Mouse (Mus musculus) forebrain, embryonic 16.5 days (tissue): ENCODE measurements around the gene Hoxa11. TPM values are rescaled to one million over a fixed set of nuclear protein-coding genes. Genes with fewer than 3 reads are reported as not detected.

Source experiments
- ATAC-seq: fragments of 200-750 bp; cut with Nextera tagmentation; 2 replicates; pipeline ENCODE4 v1.8.0; 2017; ENCODE audit warnings: mild to moderate bottlenecking, moderate library complexity
- H3K27ac ChIP-seq: fragments of 300-500 bp; sonication (generic); 2 replicates; pipeline ENCODE4 v1.5.1; 2014; ENCODE audit warnings: low read length, control low read depth
- H3K27me3 ChIP-seq: fragments of 300-500 bp; sonication (generic); replicated peaks from 2 replicates; pipeline ENCODE4 v1.6.1; 2014; ENCODE audit warnings: low read length; ENCODE audit not compliant: control insufficient read depth, insufficient read depth
- H3K36me3 ChIP-seq: fragments of 300-500 bp; sonication (generic); 2 replicates; pipeline ENCODE4 v1.6.1; 2014; ENCODE audit not compliant: control insufficient read depth, insufficient read depth
- H3K4me1 ChIP-seq: fragments of 300-500 bp; sonication (generic); replicated peaks from 2 replicates; pipeline ENCODE4 v1.6.1; 2014; ENCODE audit warnings: low read length; ENCODE audit not compliant: control insufficient read depth, insufficient read depth
- H3K4me2 ChIP-seq: fragments of 300-500 bp; sonication (generic); 2 replicates; pipeline ENCODE4 v1.6.1; 2014; ENCODE audit warnings: mild to moderate bottlenecking, low read length, control low read depth
- H3K4me3 ChIP-seq: fragments of 300-500 bp; sonication (generic); replicated peaks from 2 replicates; pipeline ENCODE4 v1.5.1; 2014; ENCODE audit warnings: mild to moderate bottlenecking, low read length, control low read depth
- H3K9ac ChIP-seq: fragments of 300-500 bp; sonication (generic); replicated peaks from 2 replicates; pipeline ENCODE4 v1.6.1; 2014; ENCODE audit warnings: low read depth, low read length, control low read depth
- H3K9me3 ChIP-seq: fragments of 300-500 bp; sonication (generic); 2 replicates; pipeline ENCODE4 v1.6.1; 2016; ENCODE audit warnings: low read length; ENCODE audit not compliant: control insufficient read depth
- WGBS: fragments of 180-500 bp; shearing (Covaris S2); extraction: QIAGEN DNeasy Blood & Tissue Kit; methylation state at CpG from one replicate; pipeline ENCODE4 v1.1.7; 2014; 5-methylcytosine and 5-hydroxymethylcytosine counted together
- polyA plus RNA-seq: library from polyadenylated mRNA; unstranded; fragments of >200 nt; fragmentation: Nextera tagmentation; extraction: Ambion mirVana; gene quantifications from 2 replicates; pipeline ENCODE4 v1.2.1, GENCODE M21; 2015

Hoxa11 gene
- polyA plus RNA-seq, 1 experiment from 2014 or later, result not detected

GRCm38 (mm10) chr6:52275563-52276280 lies 30.1 kb upstream of the Hoxa11 start:
- Histone ChIP-seq H3K36me3 (no peaks in the 10 kb centered on the region), H3K9ac (no peak overlapping the region), H3K4me2 (no peak overlapping the region), H3K4me1 (no peaks in the 10 kb centered on the region), H3K9me3 (no peaks in the 10 kb centered on the region), H3K27ac (no peak overlapping the region), H3K27me3 (peaks cover 89% of the 10 kb centered on the region), H3K4me3 (no peak overlapping the region)
- ATAC-seq, result no peak
- 4% methylated on average over 8 of the region's 8 CpGs for whole genome bisulfite sequencing

DNA sequence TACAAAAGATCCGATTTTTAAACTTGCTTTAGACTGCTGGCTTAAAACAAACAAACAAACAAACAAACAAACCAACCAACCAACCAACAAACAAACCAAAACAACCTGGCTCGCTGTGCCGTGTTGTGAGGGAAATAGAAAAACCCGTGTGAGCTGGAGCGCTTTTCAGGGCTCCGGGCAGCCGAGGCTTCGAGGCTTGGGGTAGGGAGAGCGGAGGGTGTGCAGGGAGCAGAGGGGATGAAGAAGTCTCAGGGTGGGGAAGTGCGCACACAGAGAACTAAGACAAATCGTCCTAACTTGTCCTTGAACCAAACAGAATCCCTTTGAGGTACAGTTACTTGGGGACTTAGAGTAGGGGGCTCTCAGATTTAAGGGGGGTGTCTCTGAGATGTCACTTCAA lies 29.0 kb upstream of the Hoxa11 start:
- H3K27me3 ChIP-seq, result peaks cover 93% of the 10 kb centered on the region
- H3K9ac ChIP-seq, result no peak overlapping the region
- no peak overlapping the region for H3K4me2 ChIP-seq
- no peak overlapping the region for H3K27ac ChIP-seq
- ATAC-seq, result no peak
- H3K36me3 ChIP-seq, result no peaks in the 10 kb centered on the region
- H3K4me1 ChIP-seq, result no peaks in the 10 kb centered on the region
- 2% methylated on average over 11 of the region's 11 CpGs for WGBS
- H3K9me3 ChIP-seq, result no peaks in the 10 kb centered on the region
- no peak overlapping the region for H3K4me3 ChIP-seq

DNA sequence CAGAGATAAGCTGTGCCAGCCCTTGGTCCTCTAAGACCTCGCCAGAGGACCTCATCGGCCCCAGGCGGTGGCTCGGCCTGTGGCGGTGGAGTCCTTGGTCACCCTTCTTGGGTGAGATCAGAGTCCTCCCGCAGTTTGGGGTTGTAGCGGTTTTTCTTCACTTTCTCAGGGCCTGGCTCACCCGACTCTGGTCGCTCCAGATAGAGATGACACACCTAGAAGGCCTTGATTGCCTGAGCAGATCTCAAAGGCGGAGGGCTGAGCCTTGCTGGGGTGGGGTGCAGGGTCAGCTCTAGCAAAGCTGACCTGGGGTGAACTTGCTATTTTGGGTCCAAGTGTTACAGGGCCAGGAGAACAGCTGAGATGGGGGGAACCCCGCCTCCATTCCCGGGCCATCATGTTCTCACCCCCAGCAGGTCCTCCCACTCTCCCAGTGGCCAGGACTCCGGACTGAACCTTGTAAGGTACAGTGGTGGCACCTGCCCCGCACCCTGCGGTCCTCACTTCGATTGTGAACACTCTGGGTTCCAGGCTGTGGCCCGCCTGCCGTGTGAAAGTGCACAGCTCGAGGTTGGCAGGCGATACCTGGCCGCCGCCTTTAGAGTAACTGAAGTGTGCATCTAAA lies 28.2 kb upstream of the Hoxa11 start:
- Histone ChIP-seq H3K9ac (no peak overlapping the region), H3K9me3 (no peaks in the 10 kb centered on the region), H3K4me2 (no peak overlapping the region), H3K27ac (no peak overlapping the region), H3K4me3 (no peak overlapping the region), H3K36me3 (no peaks in the 10 kb centered on the region), H3K27me3 (peaks cover 93% of the 10 kb centered on the region), H3K4me1 (no peaks in the 10 kb centered on the region)
- 1% methylated on average over 22 of the region's 22 CpGs for WGBS
- no peak for ATAC-seq

DNA sequence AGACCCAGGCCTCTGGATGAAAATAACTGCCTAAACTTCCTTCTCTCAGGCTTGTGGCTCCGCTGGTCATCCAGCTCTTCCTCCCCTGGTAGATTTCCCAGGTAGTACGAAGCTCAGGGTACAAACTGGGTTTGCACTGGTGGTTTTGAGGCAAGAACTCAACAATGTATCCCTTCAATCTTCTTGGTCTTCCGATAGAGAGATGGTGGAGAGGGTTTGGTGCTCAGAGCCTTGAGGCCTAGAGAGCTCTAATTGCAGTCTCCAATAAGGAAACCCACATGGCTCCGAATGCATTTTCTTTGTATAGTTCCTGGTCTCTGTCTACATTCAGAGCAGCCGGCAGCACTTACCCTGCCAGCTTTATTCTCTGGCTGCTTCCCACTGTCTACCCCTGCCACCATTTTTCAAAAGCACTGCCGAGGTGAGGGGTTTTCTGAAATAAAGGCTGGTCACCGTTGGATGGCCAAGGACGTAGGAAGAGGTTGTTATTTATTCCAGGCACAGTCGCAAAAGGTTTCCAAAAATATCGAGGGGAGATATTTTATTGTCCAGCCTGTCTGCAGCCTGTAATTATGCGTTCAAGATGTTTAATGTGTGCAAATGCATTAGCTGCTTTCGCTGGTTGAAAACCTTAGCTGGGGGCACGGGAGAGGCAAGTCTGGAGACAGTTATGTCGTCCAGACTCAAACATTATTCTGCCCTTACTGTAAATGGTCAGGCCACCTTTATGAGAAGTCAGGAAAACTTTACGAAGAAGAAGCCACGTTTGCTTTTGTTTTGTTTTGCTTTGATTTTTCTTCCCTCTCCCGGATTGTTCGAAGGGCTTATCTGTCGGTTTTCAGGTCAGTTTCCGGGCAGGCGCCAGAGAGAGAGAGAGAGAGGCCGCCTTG lies 27.4 kb upstream of the Hoxa11 start:
- no peaks in the 10 kb centered on the region for H3K4me1 ChIP-seq
- no peak for ATAC-seq
- no peak overlapping the region for H3K4me2 ChIP-seq
- peaks cover 95% of the 10 kb centered on the region for H3K27me3 ChIP-seq
- H3K9ac ChIP-seq, result no peak overlapping the region
- WGBS, result 3% methylated on average over 22 of the region's 22 CpGs
- no peak overlapping the region for H3K4me3 ChIP-seq
- no peaks in the 10 kb centered on the region for H3K36me3 ChIP-seq
- H3K9me3 ChIP-seq, result no peaks in the 10 kb centered on the region
- no peak overlapping the region for H3K27ac ChIP-seq

- no peak overlapping the region for H3K4me2 ChIP-seq
- ATAC-seq, result peak; percentile 50
- no peaks in the 10 kb centered on the region for H3K4me1 ChIP-seq
- H3K9me3 ChIP-seq, result no peaks in the 10 kb centered on the region
- no peak overlapping the region for H3K4me3 ChIP-seq
- no peak overlapping the region for H3K27ac ChIP-seq
- H3K27me3 ChIP-seq, result peaks cover 92% of the 10 kb centered on the region
- H3K36me3 ChIP-seq, result no peaks in the 10 kb centered on the region
- WGBS, result 5% methylated on average over 23 of the region's 23 CpGs
- no peak overlapping the region for H3K9ac ChIP-seq
These were observed 25.2 kb upstream of the Hoxa11 start for GRCm38 (mm10) chr6:52270494-52271480.

DNA sequence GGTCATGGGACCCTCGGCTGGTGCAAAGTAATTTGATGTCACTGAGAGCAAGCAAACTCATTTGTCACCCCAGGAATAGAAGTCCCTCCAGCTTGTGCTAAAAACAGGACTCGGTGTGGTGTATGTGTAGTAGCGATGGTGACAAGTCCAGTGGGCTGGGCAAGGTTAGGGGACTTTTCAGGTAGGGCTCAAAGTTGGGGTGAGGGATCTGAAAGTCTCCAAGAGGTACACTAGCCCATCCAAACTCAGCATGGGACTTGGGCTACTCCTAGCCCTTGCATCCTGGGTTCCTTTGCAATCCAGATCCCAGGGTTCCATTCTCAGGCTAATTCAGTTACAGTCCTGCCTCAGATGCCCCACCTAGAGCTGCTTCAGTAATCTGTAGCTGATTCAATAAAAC lies 23.1 kb upstream of the Hoxa11 start:
- no peak for ATAC-seq
- 2% methylated on average over 3 of the region's 3 CpGs for WGBS
- Histone ChIP-seq H3K9me3 (no peaks in the 10 kb centered on the region), H3K27ac (no peak overlapping the region), H3K4me3 (no peak overlapping the region), H3K27me3 (peaks cover 94% of the 10 kb centered on the region), H3K4me1 (no peaks in the 10 kb centered on the region), H3K9ac (no peak overlapping the region), H3K4me2 (no peak overlapping the region), H3K36me3 (no peaks in the 10 kb centered on the region)

DNA sequence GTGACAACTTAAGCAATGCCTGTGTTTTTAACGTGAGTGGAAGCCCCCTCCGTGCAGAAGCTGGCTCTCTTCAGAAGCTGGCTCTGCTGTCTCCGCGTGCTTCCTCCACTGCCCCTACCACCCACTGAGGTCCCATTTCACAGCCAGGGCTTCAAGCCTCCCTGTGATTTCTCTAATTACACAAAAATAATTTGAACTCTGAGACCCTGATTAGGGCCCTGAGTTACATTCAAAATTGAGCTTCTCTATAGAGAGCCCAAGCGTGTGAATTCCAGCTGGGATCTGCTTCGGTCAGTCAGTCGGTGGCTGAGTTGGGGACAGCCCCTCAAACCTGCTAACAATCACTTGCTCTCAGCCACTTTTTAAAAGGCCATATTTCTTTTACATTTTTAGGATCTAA lies 22.7 kb upstream of the Hoxa11 start:
- Histone ChIP-seq H3K4me2 (no peak overlapping the region), H3K36me3 (no peaks in the 10 kb centered on the region), H3K9me3 (no peaks in the 10 kb centered on the region), H3K4me1 (no peaks in the 10 kb centered on the region), H3K9ac (no peak overlapping the region), H3K27me3 (peaks cover 93% of the 10 kb centered on the region), H3K4me3 (no peak overlapping the region), H3K27ac (no peak overlapping the region)
- WGBS, result under 1% methylated on average over 7 of the region's 7 CpGs
- no peak for ATAC-seq

- Histone ChIP-seq H3K27ac (no peak overlapping the region), H3K36me3 (no peaks in the 10 kb centered on the region), H3K9me3 (no peaks in the 10 kb centered on the region), H3K27me3 (peaks cover 89% of the 10 kb centered on the region), H3K4me3 (no peak overlapping the region), H3K4me1 (no peaks in the 10 kb centered on the region), H3K9ac (no peak overlapping the region), H3K4me2 (no peak overlapping the region)
- 4% methylated on average over 3 of the region's 3 CpGs for WGBS
- no peak for ATAC-seq
These were observed 22.1 kb upstream of the Hoxa11 start for GRCm38 (mm10) chr6:52267691-52268090.
